Mouse (Mus musculus) liver, embryonic 13.5 days (tissue): Measurements from ENCODE around the gene Hsdl2. TPM values are rescaled to one million over a fixed set of nuclear protein-coding genes. Genes with fewer than 3 reads are reported as not detected.

Experiments
- ATAC-seq: fragments of 200-750 bp; cut with Nextera tagmentation; 2 replicates; pipeline ENCODE4 v1.8.0; 2017; ENCODE audit warnings: low read depth, mild to moderate bottlenecking, moderate number of reproducible peaks, moderate library complexity
- DNase-seq: peaks from one replicate; pipeline ENCODE4 v3.0.0; 2022
- H3K27ac ChIP-seq: fragments of 300-500 bp; sonication (generic); 2 replicates; pipeline ENCODE4 v1.5.1; 2015; ENCODE audit warnings: moderate library complexity, mild to moderate bottlenecking, inconsistent platforms
- H3K27me3 ChIP-seq: fragments of 300-500 bp; sonication (generic); 2 replicates; pipeline ENCODE4 v1.6.1; 2015; ENCODE audit warnings: mild to moderate bottlenecking, inconsistent platforms
- H3K36me3 ChIP-seq: fragments of 300-500 bp; sonication (generic); 2 replicates; pipeline ENCODE4 v1.6.1; 2015; ENCODE audit warnings: mild to moderate bottlenecking, inconsistent platforms
- H3K4me1 ChIP-seq: fragments of 300-500 bp; sonication (generic); replicated peaks from 2 replicates; pipeline ENCODE4 v1.6.1; 2015; ENCODE audit warnings: inconsistent platforms
- H3K4me2 ChIP-seq: fragments of 300-500 bp; sonication (generic); 2 replicates; pipeline ENCODE4 v1.6.1; 2015; ENCODE audit warnings: inconsistent platforms, mild to moderate bottlenecking, moderate library complexity
- H3K4me3 ChIP-seq: fragments of 300-500 bp; sonication (generic); replicated peaks from 2 replicates; pipeline ENCODE4 v1.5.1; 2015; ENCODE audit warnings: mild to moderate bottlenecking, inconsistent platforms
- H3K9ac ChIP-seq: fragments of 300-500 bp; sonication (generic); 2 replicates; pipeline ENCODE4 v1.6.1; 2015; ENCODE audit warnings: mild to moderate bottlenecking, inconsistent platforms
- H3K9me3 ChIP-seq: fragments of 300-500 bp; sonication (generic); replicated peaks from 2 replicates; pipeline ENCODE4 v1.6.1; 2016; ENCODE audit warnings: inconsistent platforms
- WGBS: fragments of 180-500 bp; shearing (Covaris S2); methylation state at CpG from one replicate; pipeline ENCODE4 v1.1.7; 2015; ENCODE audit not compliant: insufficient replicate concordance; 5-methylcytosine and 5-hydroxymethylcytosine counted together
- polyA plus RNA-seq: library from polyadenylated mRNA; unstranded; fragments of >200 nt; fragmentation: Nextera tagmentation; extraction: Ambion mirVana; gene quantifications from 2 replicates; pipeline ENCODE4 v1.2.1, GENCODE M21; 2015

Gene Hsdl2
- polyA plus RNA-seq, 1 experiment from 2014 or later: 18.2 TPM

GRCm38 (mm10) chr4:59594614-59595013 lies 13.3 kb downstream of the Hsdl2 start:
- Histone ChIP-seq H3K9ac (no peak overlapping the region), H3K4me1 (no peaks in the 10 kb centered on the region), H3K9me3 (no peaks in the 10 kb centered on the region), H3K27me3 (no peaks in the 10 kb centered on the region), H3K36me3 (0 out of 2 replicates have a peak, but pooled peaks cover 5% of the 10 kb centered on the region), H3K27ac (no peak overlapping the region), H3K4me3 (no peak overlapping the region), H3K4me2 (no peak overlapping the region)
- WGBS: 48% methylated on average over 2 of the region's 2 CpGs
- ATAC-seq (no peak), DNase-seq (no peak)

- Histone ChIP-seq H3K9me3 (no peaks in the 10 kb centered on the region), H3K27me3 (no peaks in the 10 kb centered on the region), H3K4me1 (no peaks in the 10 kb centered on the region), H3K27ac (no peak overlapping the region), H3K36me3 (0 out of 2 replicates have a peak, but pooled peaks cover 5% of the 10 kb centered on the region), H3K4me2 (no peak overlapping the region), H3K9ac (no peak overlapping the region), H3K4me3 (no peak overlapping the region)
- no peak for ATAC-seq
- DNase-seq: no peak
- WGBS: 73% methylated on average over 2 of the region's 2 CpGs
Observed at GRCm38 (mm10) chr4:59596556-59596955, 15.2 kb downstream of the Hsdl2 start.

GRCm38 (mm10) chr4:59602704-59603103 lies 21.3 kb downstream of the Hsdl2 start:
- ATAC-seq (no peak), DNase-seq (no peak)
- H3K36me3 ChIP-seq: 0 out of 2 replicates have a peak, but pooled peaks cover 3% of the 10 kb centered on the region
- H3K4me3 ChIP-seq: no peak overlapping the region
- H3K4me1 ChIP-seq: peaks cover 20% of the 10 kb centered on the region
- H3K9me3 ChIP-seq: no peaks in the 10 kb centered on the region
- WGBS: 77% methylated on average over 4 of the region's 4 CpGs
- no peak overlapping the region for H3K9ac ChIP-seq
- no peak overlapping the region for H3K27ac ChIP-seq
- no peaks in the 10 kb centered on the region for H3K27me3 ChIP-seq
- H3K4me2 ChIP-seq: no peak overlapping the region

GRCm38 (mm10) chr4:59604892-59605291 lies 23.5 kb downstream of the Hsdl2 start:
- DNase-seq: no peak
- Histone ChIP-seq H3K36me3 (no peaks in the 10 kb centered on the region), H3K27me3 (no peaks in the 10 kb centered on the region), H3K4me2 (no peak overlapping the region), H3K4me1 (peaks cover 20% of the 10 kb centered on the region), H3K27ac (no peak overlapping the region), H3K9ac (no peak overlapping the region), H3K9me3 (no peaks in the 10 kb centered on the region), H3K4me3 (no peak overlapping the region)
- no peak for ATAC-seq
- 32% methylated on average over 3 of the region's 3 CpGs for WGBS

- Histone ChIP-seq H3K36me3 (no peaks in the 10 kb centered on the region), H3K9ac (no peak overlapping the region)
- 95% methylated on average over 3 of the region's 3 CpGs for WGBS
Observed at GRCm38 (mm10) chr4:59605501-59605900, 24.1 kb downstream of the Hsdl2 start.

GRCm38 (mm10) chr4:59610411-59610810 lies 29.0 kb downstream of the Hsdl2 start:
- no peak for ATAC-seq
- H3K27me3 ChIP-seq: no peaks in the 10 kb centered on the region
- no peak overlapping the region for H3K4me2 ChIP-seq
- DNase-seq: no peak
- no peak overlapping the region for H3K4me3 ChIP-seq
- 31% methylated on average over 3 of the region's 3 CpGs for WGBS
- H3K36me3 ChIP-seq: no peaks in the 10 kb centered on the region
- H3K9ac ChIP-seq: no peak overlapping the region
- no peak overlapping the region for H3K27ac ChIP-seq
- H3K4me1 ChIP-seq: peaks cover 11% of the 10 kb centered on the region
- H3K9me3 ChIP-seq: no peaks in the 10 kb centered on the region

More at GRCm38 (mm10) chr4:59605501-59605900, 24.1 kb downstream of the Hsdl2 start:
- no peak for DNase-seq
- Histone ChIP-seq H3K4me1 (peaks cover 20% of the 10 kb centered on the region), H3K27me3 (no peaks in the 10 kb centered on the region), H3K9me3 (no peaks in the 10 kb centered on the region), H3K4me3 (no peak overlapping the region), H3K27ac (no peak overlapping the region), H3K4me2 (no peak overlapping the region)
- no peak for ATAC-seq

GRCm38 (mm10) chr4:59614986-59615385 lies 33.6 kb downstream of the Hsdl2 start:
- Histone ChIP-seq H3K4me1 (no peaks in the 10 kb centered on the region), H3K4me2 (no peak overlapping the region), H3K9ac (no peak overlapping the region), H3K27ac (no peak overlapping the region), H3K27me3 (no peaks in the 10 kb centered on the region), H3K36me3 (no peaks in the 10 kb centered on the region), H3K9me3 (no peaks in the 10 kb centered on the region), H3K4me3 (no peak overlapping the region)
- ATAC-seq (no peak), DNase-seq (no peak)
- 5% methylated on average over 1 of the region's 1 CpGs for WGBS

- H3K9ac ChIP-seq: no peak overlapping the region
- H3K9me3 ChIP-seq: 0 out of 2 replicates have a peak, but pooled peaks cover 5% of the 10 kb centered on the region
- H3K27ac ChIP-seq: no peak overlapping the region
- peaks cover 3% of the 10 kb centered on the region for H3K4me1 ChIP-seq
- no peaks in the 10 kb centered on the region for H3K36me3 ChIP-seq
- H3K4me3 ChIP-seq: no peak overlapping the region
- no peak overlapping the region for H3K4me2 ChIP-seq
- H3K27me3 ChIP-seq: no peaks in the 10 kb centered on the region
- DNase-seq (no peak), ATAC-seq (no peak)
- WGBS: 81% methylated on average over 5 of the region's 5 CpGs
Observed at GRCm38 (mm10) chr4:59619611-59620245, 38.4 kb downstream of the Hsdl2 start.

GRCm38 (mm10) chr4:59625676-59625997 lies 44.3 kb downstream of the Hsdl2 start:
- DNase-seq (no peak), ATAC-seq (peak; percentile 67)
- H3K4me2 ChIP-seq: peak overlapping the region; percentile 92
- peaks cover 46% of the 10 kb centered on the region for H3K4me1 ChIP-seq
- peak overlapping the region; percentile 80 for H3K27ac ChIP-seq
- H3K4me3 ChIP-seq: peak overlapping the region; percentile 98
- 0 out of 2 replicates have a peak, but pooled peaks cover 5% of the 10 kb centered on the region for H3K9me3 ChIP-seq
- WGBS: 2% methylated on average over 18 of the region's 18 CpGs
- peak overlapping the region; percentile 92 for H3K9ac ChIP-seq
- no peaks in the 10 kb centered on the region for H3K36me3 ChIP-seq
- H3K27me3 ChIP-seq: no peaks in the 10 kb centered on the region

GRCm38 (mm10) chr4:59625998-59626910 lies 44.9 kb downstream of the Hsdl2 start, which contains the start of gene E130308A19Rik:
TSS of gene E130308A19Rik (plus strand) at chr4:59626211.
- DNase-seq: peak; percentile 76
- WGBS: 1% methylated on average over 97 of the region's 120 CpGs

GRCm38 (mm10) chr4:59628255-59628654 lies 46.9 kb downstream of the Hsdl2 start:
- Histone ChIP-seq H3K4me3 (no peak overlapping the region), H3K9me3 (no peaks in the 10 kb centered on the region), H3K27me3 (no peaks in the 10 kb centered on the region), H3K36me3 (no peaks in the 10 kb centered on the region), H3K9ac (no peak overlapping the region), H3K4me2 (0 out of 2 replicates have a peak overlapping the region, but pooled peaks have one; percentile 21), H3K4me1 (peaks cover 63% of the 10 kb centered on the region), H3K27ac (peak overlapping the region; percentile 16)
- no peak for DNase-seq
- 47% methylated on average over 4 of the region's 4 CpGs for WGBS
- no peak for ATAC-seq

More at GRCm38 (mm10) chr4:59625998-59626910, 44.9 kb downstream of the Hsdl2 start, which contains the start of gene E130308A19Rik:
- Histone ChIP-seq H3K36me3 (no peaks in the 10 kb centered on the region), H3K9ac (peak within 1 kb of the TSS; percentile 92), H3K4me3 (peak within 1 kb of the TSS; percentile 98), H3K9me3 (0 out of 2 replicates have a peak, but pooled peaks cover 5% of the 10 kb centered on the region), H3K27ac (peak within 1 kb of the TSS; percentile 80), H3K27me3 (no peaks in the 10 kb centered on the region), H3K4me2 (peak within 1 kb of the TSS; percentile 92), H3K4me1 (peaks cover 50% of the 10 kb centered on the region)
- peak; percentile 94 for ATAC-seq
